Mouse (Mus musculus) heart, embryonic 11.5 days (tissue): ENCODE data around the gene Gm49510. TPM values are rescaled to one million over a fixed set of nuclear protein-coding genes. Genes with fewer than 3 reads are reported as not detected.

Experiments used
- ATAC-seq: fragments of 200-750 bp; cut with Nextera tagmentation; replicated peaks from 2 replicates; pipeline ENCODE4 v1.8.0; 2017; ENCODE audit warnings: moderate library complexity; ENCODE audit not compliant: insufficient number of reproducible peaks, low FRiP score, low TSS enrichment
- H3K27ac ChIP-seq: fragments of 300-500 bp; sonication (generic); 2 replicates; pipeline ENCODE4 v1.5.1; 2014; ENCODE audit warnings: mild to moderate bottlenecking, low read depth, low read length
- H3K27me3 ChIP-seq: fragments of 300-500 bp; sonication (generic); 2 replicates; pipeline ENCODE4 v1.6.1; 2014; ENCODE audit warnings: mild to moderate bottlenecking, low read length, mixed read lengths; ENCODE audit not compliant: control insufficient read depth, insufficient read depth
- H3K36me3 ChIP-seq: fragments of 300-500 bp; sonication (generic); 2 replicates; pipeline ENCODE4 v1.6.1; 2014; ENCODE audit warnings: mild to moderate bottlenecking, low read length, moderate library complexity, mixed read lengths; ENCODE audit not compliant: control insufficient read depth, insufficient read depth
- H3K4me1 ChIP-seq: fragments of 300-500 bp; sonication (generic); 2 replicates; pipeline ENCODE4 v1.6.1; 2014; ENCODE audit warnings: low read length; ENCODE audit not compliant: control insufficient read depth, insufficient read depth
- H3K4me2 ChIP-seq: fragments of 300-500 bp; sonication (generic); 2 replicates; pipeline ENCODE4 v1.6.1; 2014; ENCODE audit warnings: mild to moderate bottlenecking, moderate library complexity
- H3K4me3 ChIP-seq: fragments of 300-500 bp; sonication (generic); 2 replicates; pipeline ENCODE4 v1.5.1; 2014; ENCODE audit warnings: low read depth, low read length
- H3K9ac ChIP-seq: fragments of 300-500 bp; sonication (generic); 2 replicates; pipeline ENCODE4 v1.6.1; 2014; ENCODE audit warnings: mild to moderate bottlenecking, low read depth, low read length, moderate library complexity
- H3K9me3 ChIP-seq: fragments of 300-500 bp; sonication (generic); replicated peaks from 2 replicates; pipeline ENCODE4 v1.6.1; 2016; ENCODE audit warnings: low read length; ENCODE audit not compliant: control insufficient read depth
- WGBS: fragments of 180-500 bp; shearing (Covaris S2); extraction: QIAGEN DNeasy Blood & Tissue Kit; methylation state at CpG from one replicate; pipeline ENCODE4 v1.1.7; 2014; ENCODE audit not compliant: insufficient replicate concordance; 5-methylcytosine and 5-hydroxymethylcytosine counted together
- polyA plus RNA-seq: library from polyadenylated mRNA; unstranded; fragments of >200 nt; fragmentation: Nextera tagmentation; extraction: Ambion mirVana; gene quantifications from 2 replicates; pipeline ENCODE4 v1.2.1, GENCODE M21; 2014

Gene Gm49510
- polyA plus RNA-seq = 0.23 and 0.47 TPM in 2 replicates

DNA sequence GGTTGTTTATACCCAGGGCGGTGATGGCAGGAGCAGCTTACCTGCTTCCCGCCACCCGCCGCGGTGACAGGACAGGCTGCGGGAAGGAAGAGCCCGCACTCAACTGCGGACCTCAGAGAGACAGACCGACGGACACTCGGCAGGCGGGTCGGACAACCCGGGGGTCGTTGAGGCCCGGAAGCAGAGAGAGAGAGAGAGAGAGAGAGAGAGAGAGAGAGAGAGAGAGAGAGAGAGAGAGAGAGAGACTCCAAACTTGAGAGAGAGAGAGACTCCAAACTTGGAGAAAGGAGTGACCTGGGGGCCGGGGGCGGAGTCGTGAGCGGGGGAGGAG is at the start of gene Gm49510:
TSS of gene Gm49510 (plus strand) at position 259 of the 331 bp plus-strand sequence.
- Histone ChIP-seq H3K27ac (peak within 1 kb of the TSS; percentile 73), H3K9me3 (no peaks in the 10 kb centered on the region), H3K9ac (peak within 1 kb of the TSS; percentile 87), H3K4me2 (peak within 1 kb of the TSS; percentile 92), H3K4me3 (peak within 1 kb of the TSS; percentile 81), H3K4me1 (peaks cover 54% of the 10 kb centered on the region), H3K27me3 (no peaks in the 10 kb centered on the region), H3K36me3 (peaks cover 7% of the 10 kb centered on the region)
- ATAC-seq = no peak
- 3% methylated on average over 20 of the region's 20 CpGs for WGBS

DNA sequence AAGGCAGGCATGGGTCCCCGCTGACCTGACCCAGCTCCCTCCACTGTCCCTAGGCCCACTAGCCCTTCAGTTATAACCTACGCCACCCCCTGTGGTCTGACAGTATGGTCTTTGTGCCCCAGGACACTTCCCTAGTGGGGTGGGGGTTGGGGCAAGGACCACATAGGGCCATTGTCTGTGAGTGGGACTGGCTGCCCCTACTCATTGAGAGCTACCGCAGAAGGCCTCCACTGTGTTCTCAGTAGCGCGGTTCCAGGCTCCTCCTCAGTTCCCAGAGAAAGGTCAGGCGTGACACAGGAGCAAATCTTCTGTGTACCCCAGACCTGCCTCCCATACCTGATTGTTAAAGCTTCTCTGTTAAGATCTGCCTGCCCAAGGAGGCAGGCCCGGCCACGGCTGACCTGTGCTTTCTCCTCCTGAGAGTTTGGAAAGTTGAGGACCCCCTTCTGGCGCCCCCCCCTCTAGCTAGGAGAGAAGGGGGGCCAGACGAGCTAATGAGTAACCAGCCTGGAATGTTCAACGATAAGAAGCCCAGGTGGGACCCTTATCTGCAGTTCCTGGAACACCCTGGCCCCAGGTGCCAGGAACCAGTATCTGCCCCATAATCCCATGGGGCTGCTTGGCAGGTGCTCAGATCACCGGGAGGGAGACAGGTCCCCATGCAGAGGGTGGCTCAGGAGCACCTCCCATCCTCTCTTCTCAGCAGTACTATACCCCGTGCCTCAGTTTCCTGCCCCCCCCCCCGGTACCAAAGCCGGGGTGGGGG is 49.2 kb upstream of the Gm49510 start:
- no peak overlapping the region for H3K27ac ChIP-seq
- H3K27me3 ChIP-seq = 0 out of 2 replicates have a peak, but pooled peaks cover 2% of the 10 kb centered on the region
- H3K9me3 ChIP-seq = no peaks in the 10 kb centered on the region
- H3K4me3 ChIP-seq = no peak overlapping the region
- H3K36me3 ChIP-seq = no peaks in the 10 kb centered on the region; the same call in 1 of the 2 replicates
- no peak overlapping the region for H3K9ac ChIP-seq
- H3K4me2 ChIP-seq = no peak overlapping the region
- H3K4me1 ChIP-seq = peaks cover 38% of the 10 kb centered on the region
- WGBS = 64% methylated on average over 14 of the region's 15 CpGs
- no peak for ATAC-seq

GRCm38 (mm10) chr15:78850944-78851343 is 48.5 kb upstream of the Gm49510 start:
- Histone ChIP-seq H3K9me3 (no peaks in the 10 kb centered on the region), H3K4me3 (no peak overlapping the region), H3K9ac (no peak overlapping the region), H3K36me3 (no peaks in the 10 kb centered on the region; the same call in 1 of the 2 replicates), H3K27ac (no peak overlapping the region), H3K4me2 (no peak overlapping the region), H3K4me1 (peaks cover 31% of the 10 kb centered on the region), H3K27me3 (0 out of 2 replicates have a peak, but pooled peaks cover 2% of the 10 kb centered on the region)
- no peak for ATAC-seq
- 37% methylated on average over 6 of the region's 6 CpGs for WGBS

DNA sequence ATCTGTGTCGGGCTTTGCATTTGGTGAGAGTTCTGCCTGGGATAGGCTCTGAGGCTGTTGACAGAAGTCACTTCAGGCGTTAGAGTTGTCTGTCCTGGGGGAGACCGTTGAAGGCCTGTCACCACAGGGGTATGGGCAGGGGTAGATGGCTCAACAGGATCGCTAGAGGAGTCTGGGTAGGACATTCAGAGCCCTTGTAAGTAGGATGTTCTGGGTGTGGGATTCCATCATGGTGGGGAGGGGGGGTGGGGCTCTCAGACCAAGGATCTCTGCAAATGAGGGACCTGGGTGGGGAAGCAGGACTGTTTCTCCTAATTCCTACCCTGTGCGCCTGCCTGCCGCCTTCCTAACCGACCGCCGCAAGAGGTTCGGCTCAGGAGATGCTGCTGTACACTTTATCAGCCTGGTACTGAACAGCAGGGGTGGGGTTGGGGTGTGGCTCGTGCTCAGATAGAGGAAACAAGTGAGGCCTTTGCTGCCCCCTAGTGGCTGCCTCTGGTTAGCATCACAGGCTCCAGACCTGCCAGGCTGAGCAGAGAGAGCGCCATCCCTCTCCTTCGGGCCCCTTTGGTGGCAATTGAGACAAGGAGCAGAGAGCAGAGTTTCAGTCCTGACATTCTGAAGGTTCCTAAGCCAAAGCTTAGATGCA is 47.8 kb upstream of the Gm49510 start:
- 8% methylated on average over 13 of the region's 13 CpGs for whole genome bisulfite sequencing
- Histone ChIP-seq H3K27ac (no peak overlapping the region), H3K9ac (no peak overlapping the region), H3K9me3 (no peaks in the 10 kb centered on the region), H3K36me3 (no peaks in the 10 kb centered on the region; the same call in 1 of the 2 replicates), H3K4me2 (peak overlapping the region; percentile 21; the same call in 1 of the 2 replicates), H3K4me1 (peaks cover 26% of the 10 kb centered on the region), H3K27me3 (0 out of 2 replicates have a peak, but pooled peaks cover 2% of the 10 kb centered on the region), H3K4me3 (no peak overlapping the region)
- peak; percentile 47; the same call in 1 of the 2 replicates for ATAC-seq

GRCm38 (mm10) chr15:78855303-78855965 is 44.0 kb upstream of the Gm49510 start, which contains the start of gene Lgals2:
Gene Lgals2, minus strand, starts transcription at chr15:78855529.
- WGBS = 65% methylated on average over 8 of the region's 8 CpGs
- Histone ChIP-seq H3K9ac (no peak within 1 kb of the TSS), H3K4me1 (peaks cover 17% of the 10 kb centered on the region), H3K4me2 (no peak within 1 kb of the TSS), H3K4me3 (no peak within 1 kb of the TSS), H3K36me3 (no peaks in the 10 kb centered on the region), H3K9me3 (no peaks in the 10 kb centered on the region), H3K27ac (no peak within 1 kb of the TSS), H3K27me3 (no peaks in the 10 kb centered on the region)
- ATAC-seq = no peak

GRCm38 (mm10) chr15:78857009-78857408 is 42.5 kb upstream of the Gm49510 start:
- Histone ChIP-seq H3K27me3 (no peaks in the 10 kb centered on the region), H3K9ac (no peak overlapping the region), H3K36me3 (no peaks in the 10 kb centered on the region), H3K9me3 (no peaks in the 10 kb centered on the region), H3K27ac (no peak overlapping the region), H3K4me1 (0 out of 2 replicates have a peak, but pooled peaks cover 4% of the 10 kb centered on the region), H3K4me2 (no peak overlapping the region), H3K4me3 (no peak overlapping the region)
- no peak for ATAC-seq
- 81% methylated on average over 7 of the region's 7 CpGs for WGBS

DNA sequence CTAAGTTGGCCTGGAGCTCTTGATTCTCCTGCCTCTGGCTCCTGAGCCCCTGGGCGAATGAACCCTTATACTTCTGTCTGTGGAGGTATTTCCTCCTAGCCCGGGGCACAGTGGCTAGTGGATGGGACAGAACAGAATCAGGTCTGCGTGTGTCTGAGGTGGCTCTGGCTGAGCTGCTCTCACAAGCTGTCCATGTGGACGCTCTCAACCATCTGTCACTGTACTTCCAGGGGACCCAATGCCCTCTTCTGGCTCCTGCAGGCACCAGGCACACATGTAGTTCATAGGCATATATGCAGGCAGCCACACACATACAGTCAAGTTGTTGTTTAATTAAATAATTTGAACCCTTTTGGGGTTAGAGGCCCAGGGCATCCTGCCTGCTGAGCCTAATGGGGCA is 40.2 kb upstream of the Gm49510 start:
- 66% methylated on average over 4 of the region's 4 CpGs for WGBS
- Histone ChIP-seq H3K9ac (no peak overlapping the region), H3K9me3 (no peaks in the 10 kb centered on the region), H3K4me1 (0 out of 2 replicates have a peak, but pooled peaks cover 7% of the 10 kb centered on the region), H3K27me3 (no peaks in the 10 kb centered on the region), H3K27ac (no peak overlapping the region), H3K4me2 (no peak overlapping the region), H3K36me3 (no peaks in the 10 kb centered on the region), H3K4me3 (no peak overlapping the region)
- ATAC-seq = no peak

DNA sequence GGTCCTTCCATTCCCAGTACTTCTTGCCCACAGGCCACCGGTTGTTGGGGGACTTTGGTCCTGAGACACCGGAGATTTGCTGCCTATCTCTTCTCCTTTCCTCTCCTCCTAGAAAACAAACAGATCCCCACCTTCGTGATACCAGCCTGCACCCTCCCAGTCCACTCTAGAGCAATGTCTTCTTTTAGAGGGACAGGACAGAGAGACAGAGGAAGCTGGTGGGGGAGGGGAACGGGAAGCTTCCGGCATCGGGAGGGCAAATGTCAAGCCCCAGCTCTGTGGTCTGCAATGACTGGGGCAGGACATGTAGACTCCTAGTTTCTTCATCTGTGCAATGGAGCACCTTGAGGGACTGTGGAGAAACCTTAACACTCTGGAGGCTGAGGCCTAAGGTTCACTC is 39.8 kb upstream of the Gm49510 start:
- 33% methylated on average over 6 of the region's 6 CpGs for WGBS
- no peaks in the 10 kb centered on the region for H3K9me3 ChIP-seq
- 0 out of 2 replicates have a peak, but pooled peaks cover 7% of the 10 kb centered on the region for H3K4me1 ChIP-seq
- H3K9ac ChIP-seq = no peak overlapping the region
- ATAC-seq = no peak
- no peak overlapping the region for H3K4me3 ChIP-seq
- no peak overlapping the region for H3K4me2 ChIP-seq
- no peaks in the 10 kb centered on the region for H3K36me3 ChIP-seq
- no peak overlapping the region for H3K27ac ChIP-seq
- no peaks in the 10 kb centered on the region for H3K27me3 ChIP-seq
